31 mouse cellular contexts compared by ENCODE assay signal in the genomic region with DNA sequence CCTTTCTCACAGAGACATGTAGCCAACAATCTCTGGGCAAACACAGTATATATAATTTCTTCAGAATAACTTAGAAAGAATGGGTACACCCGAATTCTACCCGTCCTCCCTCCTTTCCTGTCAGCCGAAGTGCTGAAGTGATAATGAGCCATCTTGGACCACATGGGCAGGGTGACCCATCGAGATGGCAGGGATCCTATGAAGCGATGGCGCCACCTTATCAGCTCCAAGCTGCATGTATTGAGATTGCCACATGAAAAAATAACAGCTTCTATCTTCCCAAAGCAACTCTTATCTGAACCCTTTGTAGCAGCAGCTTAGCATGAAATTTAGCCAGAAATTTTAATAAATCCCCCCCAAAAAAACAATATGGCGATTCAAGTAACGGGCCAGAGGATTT.
DNase-seq lines count a peak whose midpoint lies in the region; ATAC-seq and TF ChIP-seq lines count a peak whose summit lies in the region.
"Had no signal": no experiment of that assay in that cellular context is flagged by ENCODE, and none has a peak within 500 bp of the region (broad histone marks: within the 10 kb centered on the region; RNA-seq: fewer than 3 reads in every experiment).

No protein-coding gene starts in this region.

- no peaks in the 10 kb centered on the region; the same call in 1 of the 2 replicates for H3K36me3 ChIP-seq in heart, adult 2 months (ENCODE audit: control insufficient read depth, insufficient read depth, low read length)
- no peaks in the 10 kb centered on the region for H3K36me3 ChIP-seq in heart, embryonic 10.5 days
- H3K36me3 ChIP-seq in liver, embryonic 11.5 days (ENCODE audit: control insufficient read depth, insufficient read depth, low read length), result no peaks in the 10 kb centered on the region
- H3K36me3 ChIP-seq: forebrain, embryonic 12.5 days; heart, embryonic 12.5 days; hindbrain, embryonic 13.5 days; limb, embryonic 15.5 days; neural tube, embryonic 12.5 days had no signal

- 0 out of 2 replicates have a peak, but pooled peaks have one; percentile 37 for ATAC-seq in liver, embryonic 11.5 days (replicated peaks; ENCODE audit: low FRiP score)
- 0 out of 2 replicates have a peak, but pooled peaks have one; percentile 14 for ATAC-seq in megakaryocyte-erythroid progenitor cell, adult 5-6 weeks (replicated peaks; ENCODE audit: low FRiP score, low TSS enrichment, poor library complexity, severe bottlenecking)
- ATAC-seq: intestine, postnatal 0 days; Patski had no signal

- no peaks in the 10 kb centered on the region for H3K9me3 ChIP-seq in heart, embryonic 10.5 days
- H3K9me3 ChIP-seq in liver, embryonic 11.5 days (ENCODE audit: control insufficient read depth, low read length), result peaks cover 2% of the 10 kb centered on the region; the same call in 1 of the 2 replicates
- H3K9me3 ChIP-seq: embryonic facial prominence, embryonic 15.5 days; hindbrain, embryonic 13.5 days; limb, embryonic 10.5 days; limb, embryonic 15.5 days; neural tube, embryonic 12.5 days had no signal

- no peak overlapping the region for H3K4me3 ChIP-seq in heart, adult 2 months
- no peak overlapping the region for H3K4me3 ChIP-seq in heart, embryonic 10.5 days
- H3K4me3 ChIP-seq in liver, embryonic 11.5 days (ENCODE audit: low read depth, low read length), result no peak overlapping the region
- H3K4me3 ChIP-seq: embryonic facial prominence, embryonic 10.5 days; embryonic facial prominence, embryonic 15.5 days; forebrain, embryonic 12.5 days; heart, embryonic 12.5 days; hindbrain, embryonic 13.5 days; limb, embryonic 10.5 days; limb, embryonic 15.5 days; myocyte; neural tube, embryonic 12.5 days had no signal

- TF ChIP-seq CTCF in heart, adult 2 months (IDR thresholded peaks at IDR 0.05), result no peak

- H3K4me2 ChIP-seq in liver, embryonic 11.5 days, result no peak overlapping the region
- H3K4me2 ChIP-seq: embryonic facial prominence, embryonic 15.5 days; forebrain, embryonic 12.5 days; heart, embryonic 12.5 days; hindbrain, embryonic 13.5 days; limb, embryonic 15.5 days; lung, embryonic 14.5 days; midbrain, embryonic 11.5 days; neural tube, embryonic 12.5 days had no signal

- intact Hi-C loops in heart, adult 2 months (cut with DNase I), result no loop called here

- peak; percentile 90 for DNase-seq in heart, adult 11 months
- DNase-seq in heart, adult 2 months, result no peak
- peak; percentile 6 for DNase-seq in heart, postnatal 4 days
- no peak for DNase-seq in heart, embryonic 10.5 days (ENCODE audit: low spot score)
- no peak for DNase-seq in liver, embryonic 11.5 days (ENCODE audit: low spot score)
- DNase-seq in lung, postnatal 25 days (ENCODE audit: low spot score), result no peak
- DNase-seq: adrenal gland, postnatal 10 days; cerebellum, adult 8-10 months; cerebellum, postnatal 25 days; gastrocnemius, postnatal 25 days; kidney, adult 9 months; kidney, postnatal 14 days; layer of hippocampus, adult 9-11 months; lung, embryonic 14.5 days; lung, postnatal 14 days; right cerebral cortex, adult 18-20 months; spleen, adult 18-20 months; thymus, postnatal 25 days had no signal

- no peak for TF ChIP-seq EP300 in heart, adult 2 months (IDR thresholded peaks at IDR 0.05; ENCODE audit: insufficient read depth, low read depth, low read length)

- WGBS in heart, adult 2 months, result 63% methylated on average over 8 of the region's 8 CpGs
- WGBS in heart, embryonic 10.5 days, result 74% methylated on average over 8 of the region's 8 CpGs
- WGBS in liver, embryonic 11.5 days, result 70% methylated on average over 8 of the region's 8 CpGs

- no peak for TF ChIP-seq POLR2A in heart, adult 2 months (IDR thresholded peaks at IDR 0.05; ENCODE audit: insufficient read depth, low read depth, low read length)

- H3K9ac ChIP-seq in heart, adult 2 months (ENCODE audit: low read depth, low read length), result no peak overlapping the region
- H3K9ac ChIP-seq in liver, embryonic 11.5 days (ENCODE audit: low read depth, low read length), result no peak overlapping the region
- H3K9ac ChIP-seq: embryonic facial prominence, embryonic 15.5 days; forebrain, embryonic 12.5 days; heart, embryonic 12.5 days; hindbrain, embryonic 13.5 days; limb, embryonic 15.5 days; lung, embryonic 14.5 days; neural tube, embryonic 12.5 days had no signal

- no peaks in the 10 kb centered on the region for H3K79me2 ChIP-seq in heart, adult 2 months (replicated peaks; ENCODE audit: control insufficient read depth, insufficient read depth, low read length)

- no peak overlapping the region for H3K27ac ChIP-seq in heart, adult 2 months
- no peak overlapping the region for H3K27ac ChIP-seq in heart, embryonic 10.5 days
- no peak overlapping the region for H3K27ac ChIP-seq in liver, embryonic 11.5 days (ENCODE audit: low read depth, low read length)
- H3K27ac ChIP-seq: embryonic facial prominence, embryonic 10.5 days; embryonic facial prominence, embryonic 15.5 days; forebrain, embryonic 12.5 days; hindbrain, embryonic 13.5 days; limb, embryonic 10.5 days; limb, embryonic 15.5 days; neural tube, embryonic 12.5 days had no signal

- no peaks in the 10 kb centered on the region for H3K27me3 ChIP-seq in heart, adult 2 months (ENCODE audit: control insufficient read depth, insufficient read depth, low read length)
- H3K27me3 ChIP-seq in heart, embryonic 10.5 days (ENCODE audit: insufficient read depth, poor library complexity, severe bottlenecking), result no peaks in the 10 kb centered on the region
- no peaks in the 10 kb centered on the region for H3K27me3 ChIP-seq in liver, embryonic 11.5 days (replicated peaks; ENCODE audit: control insufficient read depth, insufficient read depth, low read length)
- H3K27me3 ChIP-seq: embryonic facial prominence, embryonic 15.5 days; forebrain, embryonic 12.5 days; heart, embryonic 12.5 days; hindbrain, embryonic 13.5 days; limb, embryonic 15.5 days; neural tube, embryonic 12.5 days; Patski had no signal

- peaks cover 7% of the 10 kb centered on the region for H3K4me1 ChIP-seq in heart, adult 2 months (ENCODE audit: control insufficient read depth, insufficient read depth, low read length)
- no peaks in the 10 kb centered on the region for H3K4me1 ChIP-seq in heart, embryonic 10.5 days
- H3K4me1 ChIP-seq in liver, embryonic 11.5 days (replicated peaks; ENCODE audit: control insufficient read depth, insufficient read depth, low read length), result no peaks in the 10 kb centered on the region
- H3K4me1 ChIP-seq: embryonic facial prominence, embryonic 15.5 days; forebrain, embryonic 12.5 days; limb, embryonic 10.5 days; neural tube, embryonic 12.5 days had no signal

Comparison
In these comparisons a context has a peak if more than half of its experiments do, and no peak if none do; other contexts are left out.
1. DNase-seq: peak in heart, adult 11 months (single experiment) and heart, postnatal 4 days (single experiment); none in heart, adult 2 months (0 of 2), heart, embryonic 10.5 days (single experiment), liver, embryonic 11.5 days (single experiment) and lung, postnatal 25 days (single experiment).